Mouse (Mus musculus) heart, postnatal 36 days (tissue): ENCODE data around the gene Enox2. TPM values are rescaled to one million over a fixed set of nuclear protein-coding genes. Genes with fewer than 3 reads are reported as not detected.
A peak's percentile ranks its signal among the peaks of the same experiment; 100 is the strongest.
"Not testable (repeated sequence)": the region's sequence is repeated elsewhere in the genome, so short reads cannot be mapped to it uniquely, and the experiment has no call there.

Source experiments
- DNase-seq, 2 experiments: peaks; one replicate each; pipeline ENCODE4 v3.0.0; 2021 to 2022
- intact Hi-C: fragments of 180-260 bp; cut with DNase I; formaldehyde crosslinking; loops from one replicate; pipeline ENCODE4 v1.15.1; 2025
- total RNA-seq, 2 experiments: library from RNA; stranded (reverse); gene quantifications; 2 replicates each; pipeline ENCODE4 v1.2.3; 2021

Enox2 gene
- 1 to 10 TPM; 8.8 to 9.9 TPM for total RNA-seq

GRCm38 (mm10) chrX:49287700-49288563 lies at the start of gene Enox2:
TSS of gene Enox2 (minus strand) at chrX:49288259.
- intact Hi-C loops = loop anchor here (10.0 kb wide), 2 partner anchors 273 to 593 kb away; partner anchors contain the start of gene Rbmx2
- DNase-seq = peak; percentile 67 to 80

- intact Hi-C loops = loop anchor here (5.0 to 10.0 kb wide), 2 partner anchors 412 to 625 kb away; no protein-coding TSS in a partner anchor
- DNase-seq = no peak
Measured at GRCm38 (mm10) chrX:49309496-49309895, 21.4 kb upstream of the Enox2 start.

GRCm38 (mm10) chrX:49306659-49307058 lies 18.6 kb upstream of the Enox2 start:
- intact Hi-C loops = loop anchor here (5.0 to 10.0 kb wide), 2 partner anchors 409 to 622 kb away; no protein-coding TSS in a partner anchor
- peak; percentile 3 to 6 for DNase-seq

- intact Hi-C loops = loop anchor here (10.0 kb wide), 2 partner anchors 265 to 585 kb away; partner anchors contain the start of gene Rbmx2
- peak in 1 of 2 experiments; percentile 16 for DNase-seq
Measured at GRCm38 (mm10) chrX:49279918-49280586, 8.0 kb downstream of the Enox2 start.

- intact Hi-C loops = no loop called here
- DNase-seq = no peak
Measured at GRCm38 (mm10) chrX:49273487-49274042, 14.5 kb downstream of the Enox2 start.

- intact Hi-C loops = no loop called here
- no peak for DNase-seq
Measured at GRCm38 (mm10) chrX:49250816-49251215, 37.2 kb downstream of the Enox2 start.

- no peak for DNase-seq
- intact Hi-C loops = no loop called here
Measured at GRCm38 (mm10) chrX:49225792-49226426, 62.1 kb downstream of the Enox2 start.

GRCm38 (mm10) chrX:49216422-49216821 lies 71.6 kb downstream of the Enox2 start:
- DNase-seq = no peak
- intact Hi-C loops = no loop called here

- intact Hi-C loops = no loop called here
- no peak for DNase-seq
Measured at GRCm38 (mm10) chrX:49196386-49196785, 91.7 kb downstream of the Enox2 start.

- DNase-seq = no peak
- intact Hi-C loops = no loop called here
Measured at GRCm38 (mm10) chrX:49181136-49181535, 106.9 kb downstream of the Enox2 start.

GRCm38 (mm10) chrX:49178670-49179069 lies 109.4 kb downstream of the Enox2 start:
- no peak for DNase-seq
- intact Hi-C loops = no loop called here

- intact Hi-C loops = no loop called here
- no peak for DNase-seq
Measured at GRCm38 (mm10) chrX:49154280-49154679, 133.8 kb downstream of the Enox2 start.

GRCm38 (mm10) chrX:49124774-49125429 lies 163.2 kb downstream of the Enox2 start:
- intact Hi-C loops = no loop called here
- no peak for DNase-seq

- intact Hi-C loops = no loop called here
- DNase-seq = no peak
Measured at GRCm38 (mm10) chrX:49116465-49116864, 171.6 kb downstream of the Enox2 start.

GRCm38 (mm10) chrX:49112412-49112811 lies 175.6 kb downstream of the Enox2 start:
- no peak for DNase-seq
- intact Hi-C loops = no loop called here

GRCm38 (mm10) chrX:49100542-49100941 lies 187.5 kb downstream of the Enox2 start:
- peak in 1 of 2 experiments; percentile 6 for DNase-seq

GRCm38 (mm10) chrX:49096249-49096648 lies 191.8 kb downstream of the Enox2 start:
- intact Hi-C loops = loop anchor here (10.0 kb wide), 1 partner anchor 301 kb away; no protein-coding TSS in a partner anchor
- no peak for DNase-seq

More at GRCm38 (mm10) chrX:49100542-49100941, 187.5 kb downstream of the Enox2 start:
- intact Hi-C loops = not testable (repeated sequence)

- no peak for DNase-seq
- intact Hi-C loops = no loop called here
Measured at GRCm38 (mm10) chrX:49075055-49075454, 213.0 kb downstream of the Enox2 start.

- intact Hi-C loops = no loop called here
- no peak for DNase-seq
Measured at GRCm38 (mm10) chrX:49073563-49073962, 214.5 kb downstream of the Enox2 start.

GRCm38 (mm10) chrX:49045118-49045517 lies 242.9 kb downstream of the Enox2 start:
- intact Hi-C loops = no loop called here
- DNase-seq = no peak
